Mouse (Mus musculus): ENCODE measurements around the gene Smg9. TPM values are rescaled to one million over a fixed set of nuclear protein-coding genes. Genes with fewer than 3 reads are reported as not detected.

Smg9 gene
- polyA plus RNA-seq, 1 experiment from 2014 or later = 38.2 TPM

Other genes with a start within 250 kb of the Smg9 start
- gene Zfp114, start 224.6 kb upstream of the Smg9 start, polyA plus RNA-seq (2015; fragmentation: Nextera tagmentation; extraction: Ambion mirVana) = 4.2 and 4.6 TPM in 2 replicates
- gene Zfp111, start 188.2 kb upstream of the Smg9 start, polyA plus RNA-seq (2015; fragmentation: Nextera tagmentation; extraction: Ambion mirVana) = 4.2 and 4.5 TPM in 2 replicates
- 4.2 and 4.9 TPM in 2 replicates for gene Zfp109, start 162.1 kb upstream of the Smg9 start, polyA plus RNA-seq (2015; fragmentation: Nextera tagmentation; extraction: Ambion mirVana)
- gene Zfp108, start 144.8 kb upstream of the Smg9 start, polyA plus RNA-seq (2015; fragmentation: Nextera tagmentation; extraction: Ambion mirVana) = 5.7 and 6.1 TPM in 2 replicates
- 6.4 and 8.2 TPM in 2 replicates for gene Zfp93, start 129.2 kb upstream of the Smg9 start, polyA plus RNA-seq (2015; fragmentation: Nextera tagmentation; extraction: Ambion mirVana)
- 41.4 and 42.1 TPM in 2 replicates for gene Zfp61, start 98.4 kb upstream of the Smg9 start, polyA plus RNA-seq (2015; fragmentation: Nextera tagmentation; extraction: Ambion mirVana)
- 19.2 and 19.8 TPM in 2 replicates for gene Zfp94, start 83.0 kb upstream of the Smg9 start, polyA plus RNA-seq (2015; fragmentation: Nextera tagmentation; extraction: Ambion mirVana)
- 0.25 and 0.44 TPM in 2 replicates for gene Tescl, start 65.7 kb upstream of the Smg9 start, polyA plus RNA-seq (2015; fragmentation: Nextera tagmentation; extraction: Ambion mirVana)
- not detected in 2 replicates for gene Lypd5, start 50.4 kb upstream of the Smg9 start, polyA plus RNA-seq (2015; fragmentation: Nextera tagmentation; extraction: Ambion mirVana)
- gene Kcnn4, start 29.4 kb upstream of the Smg9 start, polyA plus RNA-seq (2015; fragmentation: Nextera tagmentation; extraction: Ambion mirVana) = 2.5 and 3.2 TPM in 2 replicates
- not detected in 2 replicates for gene Irgc1, start 52.7 kb downstream of the Smg9 start, polyA plus RNA-seq (2015; fragmentation: Nextera tagmentation; extraction: Ambion mirVana)
- gene Plaur, start 62.9 kb downstream of the Smg9 start, polyA plus RNA-seq (2015; fragmentation: Nextera tagmentation; extraction: Ambion mirVana) = 1.8 and 2.2 TPM in 2 replicates
- gene Cadm4, start 82.4 kb downstream of the Smg9 start, polyA plus RNA-seq (2015; fragmentation: Nextera tagmentation; extraction: Ambion mirVana) = 47.0 and 68.0 TPM in 2 replicates
- gene Zfp428, start 107.4 kb downstream of the Smg9 start, polyA plus RNA-seq (2015; fragmentation: Nextera tagmentation; extraction: Ambion mirVana) = 272 and 277 TPM in 2 replicates
- gene AC161166.1, start 112.8 kb downstream of the Smg9 start, polyA plus RNA-seq (2015; fragmentation: Nextera tagmentation; extraction: Ambion mirVana) = 1.0 and 1.1 TPM in 2 replicates
- 19.2 and 24.7 TPM in 2 replicates for gene Irgq, start 131.1 kb downstream of the Smg9 start, polyA plus RNA-seq (2015; fragmentation: Nextera tagmentation; extraction: Ambion mirVana)
- not detected in 2 replicates for gene Pinlyp, start 146.5 kb downstream of the Smg9 start, polyA plus RNA-seq (2015; fragmentation: Nextera tagmentation; extraction: Ambion mirVana)
- 63.8 and 74.3 TPM in 2 replicates for gene Xrcc1, start 146.7 kb downstream of the Smg9 start, polyA plus RNA-seq (2015; fragmentation: Nextera tagmentation; extraction: Ambion mirVana)
- 29.1 and 30.9 TPM in 2 replicates for gene Ethe1, start 187.9 kb downstream of the Smg9 start, polyA plus RNA-seq (2015; fragmentation: Nextera tagmentation; extraction: Ambion mirVana)
- gene Zfp575, start 188.0 kb downstream of the Smg9 start, polyA plus RNA-seq (2015; fragmentation: Nextera tagmentation; extraction: Ambion mirVana) = 17.1 and 17.7 TPM in 2 replicates
- not detected in 2 replicates for gene Phldb3, start 211.1 kb downstream of the Smg9 start, polyA plus RNA-seq (2015; fragmentation: Nextera tagmentation; extraction: Ambion mirVana)
- 0.76 and 0.78 TPM in 2 replicates for gene Lypd3, start 236.9 kb downstream of the Smg9 start, polyA plus RNA-seq (2015; fragmentation: Nextera tagmentation; extraction: Ambion mirVana)

Measured in hindbrain, embryonic 16.5 days (tissue).